Mouse (Mus musculus) liver, adult (tissue): ENCODE measurements around the gene Abracl.

Experiments
- GATA4 ChIP-seq: IDR thresholded peaks from 2 replicates; pipeline ENCODE4 v1.6.1; 2014; ENCODE audit warnings: mild to moderate bottlenecking, low read length; ENCODE audit not compliant: insufficient replicate concordance

Gene Abracl

GRCm38 (mm10) chr10:17990576-17990975 is 32.5 kb downstream of the Abracl start:
- no peak for TF ChIP-seq GATA4

GRCm38 (mm10) chr10:17989136-17989535 is 34.0 kb downstream of the Abracl start:
- TF ChIP-seq GATA4 = no peak

- TF ChIP-seq GATA4 = no peak
These were observed 35.2 kb downstream of the Abracl start for GRCm38 (mm10) chr10:17987823-17988423.

GRCm38 (mm10) chr10:17983313-17983712 is 39.8 kb downstream of the Abracl start:
- no peak for TF ChIP-seq GATA4

- TF ChIP-seq GATA4 = no peak
These were observed 57.0 kb downstream of the Abracl start for GRCm38 (mm10) chr10:17966090-17966489.
